Mouse (Mus musculus): Measurements from ENCODE around the gene Srsf1. TPM values are rescaled to one million over a fixed set of nuclear protein-coding genes. Genes with fewer than 3 reads are reported as not detected.

Gene Srsf1
- total and polyA plus RNA-seq, 3 experiments, result 416 to 812 (median 730) TPM

DNA sequence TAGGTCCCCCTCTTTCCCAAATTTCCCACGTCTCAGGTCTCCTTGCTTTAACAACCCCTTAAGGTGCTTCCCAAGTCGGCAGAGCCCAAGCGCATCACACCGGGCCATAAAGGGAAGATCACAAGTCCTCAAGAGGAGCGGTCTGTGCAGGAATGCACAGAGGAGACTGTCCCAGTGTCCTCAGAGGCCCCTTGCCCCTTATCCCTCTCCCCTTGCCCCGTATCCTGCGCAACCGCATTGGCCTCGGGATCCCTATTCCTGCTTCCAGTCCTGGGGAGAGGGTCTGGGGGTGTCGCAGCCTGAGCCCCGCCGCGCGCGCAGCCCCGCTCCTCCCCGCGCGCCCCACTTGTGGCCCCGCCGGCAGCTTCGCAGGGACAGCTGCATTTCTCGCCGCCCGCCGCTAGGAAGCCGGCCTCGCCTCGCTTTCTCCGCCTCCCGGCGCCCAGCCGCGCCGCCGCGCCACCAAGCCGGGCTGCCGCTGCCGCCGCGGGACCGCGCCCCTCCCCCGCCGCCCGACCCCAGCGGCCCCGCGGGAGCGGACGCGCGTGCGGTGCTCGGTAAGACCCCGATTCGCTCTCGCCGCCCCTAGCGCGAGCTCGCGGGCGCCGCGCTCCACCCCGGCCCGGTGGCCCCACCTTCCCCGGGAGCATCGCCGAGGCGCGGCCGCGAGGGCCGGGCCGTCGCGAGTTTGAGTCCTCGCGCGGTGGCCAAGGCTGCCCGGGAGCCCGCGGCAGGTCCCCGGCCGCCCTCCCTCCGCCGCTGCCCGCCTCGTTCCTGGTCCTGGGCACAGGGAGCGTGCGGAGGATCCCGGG, 51.8 kb downstream of the Srsf1 start:
- Histone ChIP-seq H3K9me3 (replicated peaks; ENCODE audit: low read length) (no peaks in the 10 kb centered on the region), H3K4me3 (replicated peaks in 1 of 3; ENCODE audit: low read depth in 2 of 3, low read length in 2 of 3, poor library complexity in 1 of 3) (peak overlapping the region; percentile 8 to 63 (median 49)), H3K4me2 (ENCODE audit: insufficient read depth, low read depth, poor library complexity, severe bottlenecking) (peak overlapping the region; percentile 100), H3K79me2 (replicated peaks; ENCODE audit: control insufficient read depth, extremely low read depth, insufficient read depth, poor library complexity, severe bottlenecking) (no peaks in the 10 kb centered on the region), H3K27me3 (replicated peaks) (peaks cover 81% of the 10 kb centered on the region), H3K4me1 (ENCODE audit: control insufficient read depth in 1 of 2, insufficient read depth in 2 of 2) (peaks cover 14 to 29% of the 10 kb centered on the region in 2 experiments), H3K9ac (ENCODE audit: insufficient read depth, low read depth) (peak overlapping the region; percentile 18; the same call in 1 of the 2 replicates), H3K36me3 (replicated peaks in 1 of 2; ENCODE audit: control insufficient read depth in 1 of 2, insufficient read depth in 1 of 2, low read length in 1 of 2) (no peaks in the 10 kb centered on the region), H3K27ac (ENCODE audit: insufficient read depth, low read depth) (no peak overlapping the region)
- TF ChIP-seq POLR2AphosphoS2 (IDR thresholded peaks at IDR 0.05; ENCODE audit: low read depth, low read length), result no peak
- TF ChIP-seq BHLHE40 (IDR thresholded peaks at IDR 0.05; ENCODE audit: low read depth, low read length), result no peak
- TF ChIP-seq PAX5 (IDR thresholded peaks at IDR 0.05; ENCODE audit: low read length), result no peak
- no peak for TF ChIP-seq NELFE (IDR thresholded peaks at IDR 0.05; ENCODE audit: low read depth, low read length)
- TF ChIP-seq RCOR1 (conservative IDR thresholded peaks at IDR 0.05; ENCODE audit: low read depth, low read length), result no peak
- no peak for TF ChIP-seq ZMIZ1 (IDR thresholded peaks at IDR 0.05; ENCODE audit: low read depth, low read length)
- TF ChIP-seq CHD1 (IDR thresholded peaks at IDR 0.05; ENCODE audit: low read depth, low read length), result no peak
- TF ChIP-seq EP300 (IDR thresholded peaks at IDR 0.05; ENCODE audit: low read length), result no peak
- no peak for TF ChIP-seq USF2 (conservative IDR thresholded peaks at IDR 0.05; ENCODE audit: low read depth, low read length)
- no peak for TF ChIP-seq TBP (conservative IDR thresholded peaks at IDR 0.05; ENCODE audit: low read depth, low read length)
- no peak for TF ChIP-seq KAT2A (IDR thresholded peaks at IDR 0.05; ENCODE audit: insufficient replicate concordance, low read length)
- peak; percentile 63; the same call in 1 of the 2 replicates for TF ChIP-seq MXI1 (IDR thresholded peaks at IDR 0.05; ENCODE audit: low read depth, low read length)
- peak in 1 of 2 experiments; percentile 59; a peak in 2 of 4 replicates for TF ChIP-seq CTCF (conservative IDR thresholded peaks at IDR 0.05 in 1 of 2, IDR thresholded peaks at IDR 0.05 in 1 of 2; ENCODE audit: low read depth in 2 of 2, low read length in 2 of 2)
- no peak for TF ChIP-seq ETS1 (conservative IDR thresholded peaks at IDR 0.05; ENCODE audit: low read depth, low read length)
- peak; percentile 50; the same call in 1 of the 2 replicates for TF ChIP-seq MEF2A (IDR thresholded peaks at IDR 0.05; ENCODE audit: borderline replicate concordance, low read depth, low read length)
- TF ChIP-seq E2F4 (IDR thresholded peaks at IDR 0.05; ENCODE audit: insufficient replicate concordance, low read depth, low read length), result no peak
- no peak for TF ChIP-seq MAFK (IDR thresholded peaks at IDR 0.05; ENCODE audit: insufficient replicate concordance, low read length)
- peak; percentile 21 for TF ChIP-seq RAD21 (IDR thresholded peaks at IDR 0.05; ENCODE audit: low read depth, low read length)
- peak; percentile 29; the same call in 1 of the 2 replicates for TF ChIP-seq TCF12 (IDR thresholded peaks at IDR 0.05; ENCODE audit: low read depth, low read length)
- TF ChIP-seq USF1 (IDR thresholded peaks at IDR 0.05; ENCODE audit: low read depth, low read length), result no peak
- TF ChIP-seq JUN (IDR thresholded peaks at IDR 0.05; ENCODE audit: insufficient read depth, low read depth, low read length), result no peak
- no peak for TF ChIP-seq JUND (conservative IDR thresholded peaks at IDR 0.05; ENCODE audit: low read depth, low read length)
- peak; percentile 86; the same call in 1 of the 2 replicates for TF ChIP-seq UBTF (IDR thresholded peaks at IDR 0.05; ENCODE audit: low read depth, low read length)
- TF ChIP-seq NRF1 (IDR thresholded peaks at IDR 0.05; ENCODE audit: low read depth, low read length), result peak; percentile 53
- no peak for TF ChIP-seq SIN3A (IDR thresholded peaks at IDR 0.05; ENCODE audit: low read length)
- no peak for TF ChIP-seq IRF4 (IDR thresholded peaks at IDR 0.05; ENCODE audit: low read depth, low read length)
- TF ChIP-seq MAZ (IDR thresholded peaks at IDR 0.05; ENCODE audit: low read depth, low read length), result 0 out of 2 replicates have a peak, but pooled peaks have one; percentile 21
- TF ChIP-seq CHD2 (IDR thresholded peaks at IDR 0.05; ENCODE audit: low read length), result 0 out of 2 replicates have a peak, but pooled peaks have one; percentile 14
- TF ChIP-seq ZKSCAN1 (IDR thresholded peaks at IDR 0.05; ENCODE audit: borderline replicate concordance, low read depth, low read length), result no peak
- TF ChIP-seq ELF1 (IDR thresholded peaks at IDR 0.05; ENCODE audit: low read depth, low read length), result no peak
- peak; percentile 33 for TF ChIP-seq SMC3 (IDR thresholded peaks at IDR 0.05; ENCODE audit: low read depth, low read length)
- in situ Hi-C loops (cut with MboI; ENCODE audit: low pct_ligation_motif_present, low pct_unique_long_range_greater_than_20kb, low sequenced_read_pairs), result no loop called here
- dilution Hi-C loops (cut with MboI; ENCODE audit: extremely low pct_ligation_motif_present, extremely low pct_unique_long_range_greater_than_20kb, low sequenced_read_pairs), result no loop called here
- DNase-seq (ENCODE audit: extremely low read depth), result no peak

Measured in CH12.LX (cell line).